Mouse (Mus musculus) myocyte (in vitro differentiated cells): Measurements from ENCODE around the gene Fcrl5.

Experiments
- CEBPB ChIP-seq: IDR thresholded peaks from 2 replicates; pipeline ENCODE4 v1.6.1; 2011; ENCODE audit warnings: mild to moderate bottlenecking, moderate library complexity; ENCODE audit not compliant: poor library complexity, insufficient read depth, severe bottlenecking
- E2F4 ChIP-seq: IDR thresholded peaks from one replicate; pipeline ENCODE4 v1.6.1; 2011; ENCODE audit warnings: mild to moderate bottlenecking, control low read depth, moderate library complexity; ENCODE audit not compliant: insufficient read depth
- MAX ChIP-seq: IDR thresholded peaks from one replicate; pipeline ENCODE4 v1.6.1; 2011; ENCODE audit warnings: low read depth, mild to moderate bottlenecking, control low read depth
- MYOD1 ChIP-seq, 3 experiments: IDR thresholded peaks; one replicate each; pipeline ENCODE4 v1.6.1; 2011; ENCODE audit warnings: control low read depth in 2 of 3, low read depth in 2 of 3, mild to moderate bottlenecking in 2 of 3, moderate library complexity in 1 of 3; ENCODE audit not compliant: insufficient read length in 2 of 3, control insufficient read depth in 1 of 3
- MYOG ChIP-seq, 3 experiments: IDR thresholded peaks; one replicate each; pipeline ENCODE4 v1.6.1; 2011; ENCODE audit warnings: control low read depth in 2 of 3, low read depth in 2 of 3, mild to moderate bottlenecking in 2 of 3; ENCODE audit not compliant: insufficient read length in 2 of 3, control insufficient read depth in 1 of 3, insufficient read depth in 1 of 3
- POLR2A ChIP-seq: IDR thresholded peaks from one replicate; pipeline ENCODE4 v1.6.1; 2011; ENCODE audit warnings: low read depth, mild to moderate bottlenecking, control low read depth, moderate library complexity; ENCODE audit not compliant: insufficient read length
- POLR2AphosphoS2 ChIP-seq: IDR thresholded peaks from one replicate; pipeline ENCODE4 v1.6.1; 2011; ENCODE audit warnings: low read depth, control low read depth; ENCODE audit not compliant: insufficient read length
- REST ChIP-seq: IDR thresholded peaks from one replicate; pipeline ENCODE4 v1.6.1; 2011; ENCODE audit warnings: mild to moderate bottlenecking, control low read depth, moderate library complexity; ENCODE audit not compliant: insufficient read depth, insufficient read length
- SRF ChIP-seq: IDR thresholded peaks from one replicate; pipeline ENCODE4 v1.6.1; 2011; ENCODE audit warnings: low read depth; ENCODE audit not compliant: control insufficient read depth, insufficient read length
- TCF12 ChIP-seq: IDR thresholded peaks from one replicate; pipeline ENCODE4 v1.6.1; 2011; ENCODE audit warnings: mild to moderate bottlenecking, control low read depth; ENCODE audit not compliant: poor library complexity, insufficient read depth, severe bottlenecking
- TCF3 ChIP-seq: IDR thresholded peaks from one replicate; pipeline ENCODE4 v1.6.1; 2011; ENCODE audit warnings: low read depth, control low read depth; ENCODE audit not compliant: insufficient read length
- USF1 ChIP-seq: IDR thresholded peaks from one replicate; pipeline ENCODE4 v1.6.1; 2011; ENCODE audit warnings: low read depth, mild to moderate bottlenecking, control low read depth, moderate library complexity

DNA sequence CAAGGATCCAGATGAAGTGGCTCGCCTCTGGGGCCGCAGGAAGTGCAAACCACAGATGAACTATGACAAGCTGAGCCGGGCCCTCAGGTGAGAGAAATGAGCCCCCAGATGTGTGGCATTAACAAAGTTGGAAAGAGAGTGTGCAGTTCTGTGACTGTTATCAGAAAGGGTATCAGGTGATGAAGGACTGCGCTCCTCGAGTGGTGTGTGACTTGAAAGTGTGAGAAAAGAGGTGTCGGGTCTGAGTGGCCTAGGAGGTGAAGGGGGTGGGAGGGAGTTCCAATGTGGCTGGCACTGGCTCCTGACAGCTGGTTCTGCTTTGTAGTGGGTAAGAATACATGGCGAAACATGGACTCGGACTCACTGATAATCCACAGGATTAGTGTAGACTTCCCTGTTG, 92.4 kb downstream of the Fcrl5 start:
- no peak for TF ChIP-seq E2F4
- no peak for TF ChIP-seq POLR2A
- TF ChIP-seq MYOD1 (IDR thresholded peaks at IDR 0.05; ENCODE audit: control insufficient read depth in 1 of 3, insufficient read length in 2 of 3, low read depth in 2 of 3), result no peak
- no peak for TF ChIP-seq MYOG (IDR thresholded peaks at IDR 0.05; ENCODE audit: control insufficient read depth in 1 of 3, insufficient read depth in 1 of 3, insufficient read length in 2 of 3, low read depth in 2 of 3)
- TF ChIP-seq MAX, result no peak
- TF ChIP-seq POLR2AphosphoS2, result no peak
- no peak for TF ChIP-seq CEBPB
- no peak for TF ChIP-seq USF1
- no peak for TF ChIP-seq TCF12
- no peak for TF ChIP-seq REST
- TF ChIP-seq TCF3, result no peak
- no peak for TF ChIP-seq SRF
